Mouse (Mus musculus) kidney, adult 11 months (tissue): ENCODE data around the gene Etnk2.
"Not testable (repeated sequence)": the region's sequence is repeated elsewhere in the genome, so short reads cannot be mapped to it uniquely, and the experiment has no call there.

Source experiments
- DNase-seq: peaks from one replicate; pipeline ENCODE4 v3.0.0; 2022

The Etnk2 gene

GRCm38 (mm10) chr1:133363276-133364021 is at the start of gene Etnk2:
Gene Etnk2 (plus strand): TSS chr1:133363572.
- DNase-seq: peak; percentile 86

GRCm38 (mm10) chr1:133314364-133314763 is 49.0 kb upstream of the Etnk2 start:
- DNase-seq: no peak

- no peak for DNase-seq
Observed at GRCm38 (mm10) chr1:133315775-133316174, 47.6 kb upstream of the Etnk2 start.

GRCm38 (mm10) chr1:133316577-133316976 is 46.8 kb upstream of the Etnk2 start:
- no peak for DNase-seq

- DNase-seq: no peak
Observed at GRCm38 (mm10) chr1:133317149-133317548, 46.2 kb upstream of the Etnk2 start.

GRCm38 (mm10) chr1:133321267-133321925 is 42.0 kb upstream of the Etnk2 start, which contains the start of gene Kiss1:
Gene Kiss1 (plus strand): TSS chr1:133321875.
- DNase-seq: no peak

- no peak for DNase-seq
Observed at GRCm38 (mm10) chr1:133323333-133323732, 40.0 kb upstream of the Etnk2 start.

- DNase-seq: no peak
Observed at GRCm38 (mm10) chr1:133325951-133326350, 37.4 kb upstream of the Etnk2 start.

- DNase-seq: no peak
Observed at GRCm38 (mm10) chr1:133327094-133327493, 36.3 kb upstream of the Etnk2 start.

GRCm38 (mm10) chr1:133328299-133328795 is 35.0 kb upstream of the Etnk2 start:
- DNase-seq: no peak

- no peak for DNase-seq
Observed at GRCm38 (mm10) chr1:133328896-133329637, 34.3 kb upstream of the Etnk2 start.

- no peak for DNase-seq
Observed at GRCm38 (mm10) chr1:133329638-133329964, 33.8 kb upstream of the Etnk2 start.

- no peak for DNase-seq
Observed at GRCm38 (mm10) chr1:133331142-133331541, 32.2 kb upstream of the Etnk2 start.

GRCm38 (mm10) chr1:133332656-133333430 is 30.5 kb upstream of the Etnk2 start:
- DNase-seq: no peak

GRCm38 (mm10) chr1:133333937-133334336 is 29.4 kb upstream of the Etnk2 start:
- no peak for DNase-seq

GRCm38 (mm10) chr1:133340403-133340802 is 23.0 kb upstream of the Etnk2 start:
- not testable (repeated sequence) for DNase-seq

GRCm38 (mm10) chr1:133344357-133344756 is 19.0 kb upstream of the Etnk2 start:
- DNase-seq: no peak

- DNase-seq: no peak
Observed at GRCm38 (mm10) chr1:133346531-133346930, 16.8 kb upstream of the Etnk2 start.

- DNase-seq: no peak
Observed at GRCm38 (mm10) chr1:133347226-133347625, 16.1 kb upstream of the Etnk2 start.

GRCm38 (mm10) chr1:133347693-133348520 is 15.5 kb upstream of the Etnk2 start:
- peak; percentile 62 for DNase-seq

GRCm38 (mm10) chr1:133350210-133350609 is 13.2 kb upstream of the Etnk2 start, which contains the start of gene Ren1:
Gene Ren1 (plus strand): TSS chr1:133350510.
- no peak for DNase-seq

- DNase-seq: no peak
Observed at GRCm38 (mm10) chr1:133351762-133352161, 11.6 kb upstream of the Etnk2 start.
